Mouse (Mus musculus) CH12.LX (cell line): ENCODE measurements at regions not wholly inside any gene's neighbourhood (a gene's known extent, or its start where the extent isn't known, plus 50 kb on each side); places are given as distances from the start of the nearest gene placed in this dataset.

Source experiments
- DNase-seq: peaks from one replicate; pipeline ENCODE4 v3.0.0-alpha.2; 2013; ENCODE audit errors: extremely low read depth
- H3K27ac ChIP-seq: 2 replicates; pipeline ENCODE4 v1.5.1; 2012; ENCODE audit warnings: low read depth, mild to moderate bottlenecking, control low read depth, moderate library complexity; ENCODE audit not compliant: insufficient read depth
- H3K27me3 ChIP-seq: replicated peaks from 2 replicates; pipeline ENCODE3; 2012; ENCODE audit warnings: inconsistent platforms
- H3K36me3 ChIP-seq, 2 experiments: replicated peaks in 1 of 2; 2 replicates each; pipeline versions ENCODE3 to v1.6.1; 2012; ENCODE audit warnings: inconsistent platforms in 1 of 2, low read length in 1 of 2, mild to moderate bottlenecking in 1 of 2, mixed read lengths in 1 of 2, moderate library complexity in 1 of 2; ENCODE audit not compliant: control insufficient read depth in 1 of 2, insufficient read depth in 1 of 2
- H3K4me1 ChIP-seq, 2 experiments: 2 replicates each; pipeline ENCODE4 v1.6.1; 2012; ENCODE audit warnings: inconsistent platforms in 1 of 2, moderate library complexity in 1 of 2; ENCODE audit not compliant: insufficient read depth in 2 of 2, control insufficient read depth in 1 of 2
- H3K4me2 ChIP-seq: 2 replicates; pipeline ENCODE4 v1.6.1; 2012; ENCODE audit warnings: low read depth, mild to moderate bottlenecking, control low read depth; ENCODE audit not compliant: poor library complexity, insufficient read depth, severe bottlenecking
- H3K4me3 ChIP-seq, 3 experiments: fragments of 150-350 bp in 1 of 3; sonication (generic) in 1 of 3; replicated peaks in 1 of 3; 2 replicates each; pipeline versions ENCODE3 to v1.5.1; 2011 to 2012; ENCODE audit warnings: low read depth in 2 of 3, low read length in 2 of 3, mild to moderate bottlenecking in 2 of 3, moderate library complexity in 2 of 3, control low read depth in 1 of 3, improper control_type of control experiment in 1 of 3, inconsistent platforms in 1 of 3, mixed read lengths in 1 of 3; ENCODE audit not compliant: poor library complexity in 1 of 3
- H3K79me2 ChIP-seq: replicated peaks from 2 replicates; pipeline ENCODE4 v1.6.1; 2012; ENCODE audit warnings: mild to moderate bottlenecking, moderate library complexity; ENCODE audit not compliant: control insufficient read depth, poor library complexity, insufficient read depth, severe bottlenecking; ENCODE audit errors: extremely low read depth
- H3K9ac ChIP-seq: 2 replicates; pipeline ENCODE4 v1.6.1; 2012; ENCODE audit warnings: low read depth, mild to moderate bottlenecking, control low read depth, moderate library complexity; ENCODE audit not compliant: insufficient read depth
- H3K9me3 ChIP-seq: replicated peaks from 2 replicates; pipeline ENCODE3; 2012; ENCODE audit warnings: low read length, inconsistent platforms, mixed read lengths
- BHLHE40 ChIP-seq: IDR thresholded peaks from 2 replicates; pipeline ENCODE4 v1.6.1; 2011; ENCODE audit warnings: mild to moderate bottlenecking, low read depth, low read length, improper control_type of control experiment
- CHD1 ChIP-seq: IDR thresholded peaks from 2 replicates; pipeline ENCODE4 v1.6.1; 2012; ENCODE audit warnings: low read depth, low read length, improper control_type of control experiment, inconsistent platforms
- CTCF ChIP-seq, 2 experiments: IDR thresholded peaks in 1 of 2; conservative IDR thresholded peaks in 1 of 2; 2 replicates each; pipeline ENCODE4 v1.5.1; 2011 to 2012; ENCODE audit warnings: low read depth in 2 of 2, low read length in 2 of 2, improper control_type of control experiment in 1 of 2, inconsistent platforms in 1 of 2, mild to moderate bottlenecking in 1 of 2, moderate library complexity in 1 of 2
- ELF1 ChIP-seq: IDR thresholded peaks from 2 replicates; pipeline ENCODE4 v1.6.1; 2014; ENCODE audit warnings: low read depth, mild to moderate bottlenecking, inconsistent platforms, low read length, improper control_type of control experiment
- EP300 ChIP-seq: IDR thresholded peaks from 2 replicates; pipeline ENCODE4 v1.6.1; 2011; ENCODE audit warnings: low read length, improper control_type of control experiment
- JUN ChIP-seq: IDR thresholded peaks from 2 replicates; pipeline ENCODE4 v1.6.1; 2011; ENCODE audit warnings: low read depth, mild to moderate bottlenecking, low read length, improper control_type of control experiment, moderate library complexity; ENCODE audit not compliant: insufficient read depth
- MEF2A ChIP-seq: IDR thresholded peaks from 2 replicates; pipeline ENCODE4 v1.6.1; 2014; ENCODE audit warnings: low read depth, mild to moderate bottlenecking, inconsistent platforms, low read length, improper control_type of control experiment, borderline replicate concordance
- MXI1 ChIP-seq: IDR thresholded peaks from 2 replicates; pipeline ENCODE4 v1.6.1; 2011; ENCODE audit warnings: mild to moderate bottlenecking, low read depth, low read length, improper control_type of control experiment
- MYC ChIP-seq: IDR thresholded peaks from 2 replicates; pipeline ENCODE4 v1.6.1; 2011; ENCODE audit warnings: low read depth, mild to moderate bottlenecking, improper control_type of control experiment, low read length
- NELFE ChIP-seq: IDR thresholded peaks from 2 replicates; pipeline ENCODE4 v1.6.1; 2011; ENCODE audit warnings: low read depth, low read length, improper control_type of control experiment
- NRF1 ChIP-seq: IDR thresholded peaks from 2 replicates; pipeline ENCODE4 v1.6.1; 2014; ENCODE audit warnings: low read depth, mild to moderate bottlenecking, inconsistent platforms, low read length, improper control_type of control experiment, moderate library complexity
- SIN3A ChIP-seq: IDR thresholded peaks from 2 replicates; pipeline ENCODE4 v1.6.1; 2012; ENCODE audit warnings: low read length, improper control_type of control experiment, inconsistent platforms
- SMC3 ChIP-seq: IDR thresholded peaks from 2 replicates; pipeline ENCODE4 v1.6.1; 2011; ENCODE audit warnings: low read depth, low read length, improper control_type of control experiment
- TCF12 ChIP-seq: IDR thresholded peaks from 2 replicates; pipeline ENCODE4 v1.6.1; 2014; ENCODE audit warnings: low read depth, mild to moderate bottlenecking, inconsistent platforms, low read length, improper control_type of control experiment
- UBTF ChIP-seq: IDR thresholded peaks from 2 replicates; pipeline ENCODE4 v1.6.1; 2012; ENCODE audit warnings: low read depth, mild to moderate bottlenecking, inconsistent platforms, low read length, improper control_type of control experiment, moderate library complexity
- USF1 ChIP-seq: IDR thresholded peaks from 2 replicates; pipeline ENCODE4 v1.6.1; 2014; ENCODE audit warnings: low read depth, mild to moderate bottlenecking, inconsistent platforms, low read length, improper control_type of control experiment
- ZC3H11A ChIP-seq: IDR thresholded peaks from 2 replicates; pipeline ENCODE4 v1.6.1; 2012; ENCODE audit warnings: low read depth, mild to moderate bottlenecking, inconsistent platforms, low read length, improper control_type of control experiment
- dilution Hi-C: fragments of 300-500 bp; cut with MboI; formaldehyde crosslinking; loops from 2 replicates; pipeline ENCODE4 v1.14.3; 2020; ENCODE audit warnings: low sequenced_read_pairs; ENCODE audit not compliant: extremely low pct_unique_long_range_greater_than_20kb, extremely low pct_ligation_motif_present
- in situ Hi-C: fragments of 300-500 bp; cut with MboI; formaldehyde crosslinking; loops from 3 replicates; pipeline ENCODE4 v1.14.3; 2019; ENCODE audit warnings: low sequenced_read_pairs, low pct_ligation_motif_present, low pct_unique_long_range_greater_than_20kb, mixed read lengths

DNA sequence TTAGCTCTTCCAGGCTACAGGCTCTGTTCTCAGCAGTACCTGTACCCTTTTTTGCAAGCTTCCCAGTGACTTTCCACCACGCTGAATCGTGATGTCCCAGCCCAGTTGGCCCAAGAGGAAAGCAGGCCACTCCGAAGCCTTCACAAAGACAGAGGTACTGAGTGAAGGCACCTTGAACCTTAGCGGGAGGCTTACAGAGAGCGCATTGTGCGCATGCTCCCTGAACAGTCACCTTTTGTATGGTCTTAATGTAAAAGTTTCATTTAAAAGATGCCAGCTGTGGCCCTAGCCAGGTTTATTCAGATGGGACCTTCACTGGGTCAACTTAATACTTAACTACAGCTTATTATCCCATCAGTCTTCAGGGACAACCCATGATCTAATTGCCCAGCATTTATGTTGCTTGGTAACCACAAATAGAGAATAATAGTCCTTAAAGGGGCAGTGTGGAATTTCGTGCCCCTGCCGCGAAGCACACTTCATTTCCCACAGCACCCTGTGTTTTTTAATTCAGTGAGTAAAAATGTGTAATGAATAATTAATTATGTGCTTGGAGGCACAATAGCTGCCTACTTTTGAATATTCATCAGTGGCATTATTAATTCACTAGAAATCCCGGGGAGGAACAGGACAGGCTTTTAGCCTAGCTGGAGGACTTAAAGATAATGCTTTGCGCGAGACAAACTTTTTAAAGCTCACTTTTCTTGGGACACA is 111.3 kb upstream of the Vrk1 start:
- Histone ChIP-seq H3K27me3 (no peaks in the 10 kb centered on the region), H3K36me3 (no peaks in the 10 kb centered on the region), H3K4me1 (0 out of 4 replicates have a peak, but pooled peaks cover 0 to 4% of the 10 kb centered on the region in 2 experiments), H3K9me3 (peaks cover 52% of the 10 kb centered on the region), H3K79me2 (no peaks in the 10 kb centered on the region), H3K9ac (no peak overlapping the region), H3K4me2 (no peak overlapping the region), H3K4me3 (no peak overlapping the region), H3K27ac (no peak overlapping the region)
- in situ Hi-C loops (no loop called here), dilution Hi-C loops (no loop called here)
- TF ChIP-seq EP300 (no peak), TCF12 (no peak), CTCF (conservative IDR thresholded peaks at IDR 0.05 in 1 of 2, IDR thresholded peaks at IDR 0.05 in 1 of 2; ENCODE audit: low read depth in 2 of 2, low read length in 2 of 2) (no peak)
- DNase-seq, result no peak

DNA sequence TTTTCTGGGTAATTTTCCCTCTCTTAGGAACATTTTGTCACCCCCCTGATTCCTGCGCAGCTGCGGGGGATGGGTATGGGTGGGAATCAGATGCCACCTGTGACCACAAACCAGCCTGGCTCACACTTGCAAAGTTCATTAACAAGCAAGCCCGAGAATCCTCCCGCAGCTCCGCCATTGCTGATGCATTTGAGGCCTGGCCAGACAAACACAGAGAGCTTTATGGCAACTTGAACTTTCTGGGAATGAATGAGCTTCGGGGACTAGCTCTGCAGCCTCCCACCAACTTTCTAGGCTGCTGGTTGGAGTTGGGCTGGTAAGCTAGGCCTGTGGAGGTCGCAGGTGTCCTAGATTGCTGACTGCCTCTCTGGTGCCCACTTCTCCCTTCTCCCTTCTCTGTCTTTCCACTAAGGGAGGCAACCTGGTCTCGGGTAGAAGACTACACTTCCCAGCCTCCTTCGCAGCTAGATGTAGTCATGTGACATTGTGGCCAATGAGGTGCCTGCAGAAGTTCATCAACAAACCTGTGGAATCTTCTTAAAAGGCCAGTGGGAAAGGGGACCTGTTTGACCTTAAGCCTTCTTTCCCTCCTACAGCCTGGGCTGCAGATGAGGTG is 110.6 kb upstream of the Vrk1 start:
- peaks cover 47% of the 10 kb centered on the region for H3K9me3 ChIP-seq

DNA sequence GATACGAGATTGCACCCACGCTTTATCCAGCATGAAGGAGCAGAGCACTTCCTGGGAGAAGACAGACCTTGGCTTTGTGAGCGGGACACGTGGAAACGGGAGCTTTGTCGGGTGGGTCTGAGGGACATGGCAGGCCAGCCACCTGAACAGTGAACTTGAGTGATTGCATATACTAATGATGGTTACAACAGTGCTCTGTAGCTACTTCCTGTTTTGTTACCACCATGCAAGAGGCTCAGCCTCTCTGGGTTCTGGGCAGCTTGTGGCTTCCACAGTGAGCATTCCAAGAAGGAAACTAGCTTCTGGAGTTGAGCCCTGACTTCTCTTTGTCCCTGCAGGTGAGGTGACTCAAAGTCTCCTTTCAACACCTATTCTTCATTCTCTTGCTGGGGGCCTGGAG is 109.5 kb upstream of the Vrk1 start:
- Histone ChIP-seq H3K9me3 (peaks cover 36% of the 10 kb centered on the region), H3K4me2 (no peak overlapping the region), H3K4me1 (peaks cover 0 to 6% of the 10 kb centered on the region in 2 experiments; a peak in 2 of 4 replicates), H3K36me3 (no peaks in the 10 kb centered on the region), H3K27me3 (no peaks in the 10 kb centered on the region), H3K9ac (no peak overlapping the region), H3K79me2 (no peaks in the 10 kb centered on the region), H3K4me3 (no peak overlapping the region), H3K27ac (no peak overlapping the region)
- TF ChIP-seq BHLHE40 (no peak), NELFE (no peak), MXI1 (no peak), UBTF (no peak), USF1 (no peak), EP300 (no peak)
- in situ Hi-C loops, result no loop called here
- no peak for DNase-seq
- dilution Hi-C loops, result no loop called here

More for the DNA sequence above, 110.6 kb upstream of the Vrk1 start:
- in situ Hi-C loops, result no loop called here
- Histone ChIP-seq H3K4me1 (0 out of 4 replicates have a peak, but pooled peaks cover 0 to 4% of the 10 kb centered on the region in 2 experiments), H3K9ac (no peak overlapping the region), H3K36me3 (no peaks in the 10 kb centered on the region), H3K79me2 (no peaks in the 10 kb centered on the region), H3K4me2 (no peak overlapping the region), H3K4me3 (no peak overlapping the region), H3K27ac (no peak overlapping the region), H3K27me3 (no peaks in the 10 kb centered on the region)
- DNase-seq, result no peak
- no peak for TF ChIP-seq BHLHE40
- no peak for TF ChIP-seq SMC3
- no peak for TF ChIP-seq NRF1
- TF ChIP-seq JUN, result no peak
- TF ChIP-seq ZC3H11A, result no peak
- no peak for TF ChIP-seq CHD1
- TF ChIP-seq ELF1, result no peak
- no peak for TF ChIP-seq SIN3A
- no peak for TF ChIP-seq USF1
- TF ChIP-seq CTCF (conservative IDR thresholded peaks at IDR 0.05 in 1 of 2, IDR thresholded peaks at IDR 0.05 in 1 of 2; ENCODE audit: low read depth in 2 of 2, low read length in 2 of 2), result no peak
- no peak for TF ChIP-seq MYC
- no peak for TF ChIP-seq MEF2A
- dilution Hi-C loops, result no loop called here
